Mouse (Mus musculus): ENCODE measurements around the gene Optn.

- TF ChIP-seq CTCF (IDR thresholded peaks at IDR 0.05; ENCODE audit: low read depth, low read length) = no peak
- TF ChIP-seq TAL1 (conservative IDR thresholded peaks at IDR 0.05; ENCODE audit: low read depth, low read length) = no peak
- no peak for TF ChIP-seq GATA1 (IDR thresholded peaks at IDR 0.05; ENCODE audit: borderline replicate concordance, low read length)
These were observed 30.1 kb downstream of the Optn start for GRCm38 (mm10) chr2:5033546-5034420.

All from G1E (cell line).